Mouse (Mus musculus) embryonic facial prominence, embryonic 11.5 days (tissue): ENCODE measurements around the gene Atp1a1. TPM values are rescaled to one million over a fixed set of nuclear protein-coding genes. Genes with fewer than 3 reads are reported as not detected.

Experiments used
- ATAC-seq: fragments of 200-750 bp; cut with Nextera tagmentation; replicated peaks from 2 replicates; pipeline ENCODE4 v1.8.0; 2017; ENCODE audit warnings: low read depth; ENCODE audit not compliant: insufficient number of reproducible peaks, low FRiP score, low TSS enrichment
- DNase-seq: peaks from one replicate; pipeline ENCODE4 v3.0.0-alpha.2; 2015; ENCODE audit warnings: low spot score
- H3K27ac ChIP-seq: fragments of 300-500 bp; sonication (generic); replicated peaks from 2 replicates; pipeline ENCODE4 v1.5.1; 2014; ENCODE audit warnings: mild to moderate bottlenecking, low read depth, low read length, control low read depth
- H3K27me3 ChIP-seq: fragments of 300-500 bp; sonication (generic); 2 replicates; pipeline ENCODE4 v1.6.1; 2014; ENCODE audit warnings: mild to moderate bottlenecking, low read length, moderate library complexity, mixed read lengths; ENCODE audit not compliant: control insufficient read depth, insufficient read depth
- H3K36me3 ChIP-seq: fragments of 300-500 bp; sonication (generic); replicated peaks from 2 replicates; pipeline ENCODE4 v1.6.1; 2014; ENCODE audit warnings: low read depth, mild to moderate bottlenecking, low read length, moderate library complexity, mixed read lengths; ENCODE audit not compliant: control insufficient read depth, insufficient read depth
- H3K4me1 ChIP-seq: fragments of 300-500 bp; sonication (generic); 2 replicates; pipeline ENCODE4 v1.6.1; 2014; ENCODE audit warnings: low read length, mixed read lengths; ENCODE audit not compliant: control insufficient read depth, insufficient read depth
- H3K4me2 ChIP-seq: fragments of 300-500 bp; sonication (generic); 2 replicates; pipeline ENCODE4 v1.6.1; 2014; ENCODE audit warnings: low read depth, mild to moderate bottlenecking, control low read depth, low read length, moderate library complexity
- H3K4me3 ChIP-seq: fragments of 300-500 bp; sonication (generic); 2 replicates; pipeline ENCODE4 v1.5.1; 2014; ENCODE audit warnings: low read depth, low read length, control low read depth
- H3K9ac ChIP-seq: fragments of 300-500 bp; sonication (generic); replicated peaks from 2 replicates; pipeline ENCODE4 v1.6.1; 2014; ENCODE audit warnings: mild to moderate bottlenecking, control low read depth, low read length
- H3K9me3 ChIP-seq: fragments of 300-500 bp; sonication (generic); replicated peaks from 2 replicates; pipeline ENCODE4 v1.6.1; 2016; ENCODE audit warnings: mild to moderate bottlenecking, low read length, inconsistent platforms, mixed read lengths; ENCODE audit not compliant: control insufficient read depth
- WGBS: fragments of 180-500 bp; shearing (Covaris S2); extraction: QIAGEN DNeasy Blood & Tissue Kit; methylation state at CpG from one replicate; pipeline ENCODE4 v1.1.7; 2014; 5-methylcytosine and 5-hydroxymethylcytosine counted together
- polyA plus RNA-seq: library from polyadenylated mRNA; unstranded; fragments of >200 nt; fragmentation: Nextera tagmentation; extraction: Ambion mirVana; gene quantifications from 2 replicates; pipeline ENCODE4 v1.2.1, GENCODE M21; 2014

The Atp1a1 gene
- polyA plus RNA-seq, 1 experiment from 2014 or later: 87.9 TPM

DNA sequence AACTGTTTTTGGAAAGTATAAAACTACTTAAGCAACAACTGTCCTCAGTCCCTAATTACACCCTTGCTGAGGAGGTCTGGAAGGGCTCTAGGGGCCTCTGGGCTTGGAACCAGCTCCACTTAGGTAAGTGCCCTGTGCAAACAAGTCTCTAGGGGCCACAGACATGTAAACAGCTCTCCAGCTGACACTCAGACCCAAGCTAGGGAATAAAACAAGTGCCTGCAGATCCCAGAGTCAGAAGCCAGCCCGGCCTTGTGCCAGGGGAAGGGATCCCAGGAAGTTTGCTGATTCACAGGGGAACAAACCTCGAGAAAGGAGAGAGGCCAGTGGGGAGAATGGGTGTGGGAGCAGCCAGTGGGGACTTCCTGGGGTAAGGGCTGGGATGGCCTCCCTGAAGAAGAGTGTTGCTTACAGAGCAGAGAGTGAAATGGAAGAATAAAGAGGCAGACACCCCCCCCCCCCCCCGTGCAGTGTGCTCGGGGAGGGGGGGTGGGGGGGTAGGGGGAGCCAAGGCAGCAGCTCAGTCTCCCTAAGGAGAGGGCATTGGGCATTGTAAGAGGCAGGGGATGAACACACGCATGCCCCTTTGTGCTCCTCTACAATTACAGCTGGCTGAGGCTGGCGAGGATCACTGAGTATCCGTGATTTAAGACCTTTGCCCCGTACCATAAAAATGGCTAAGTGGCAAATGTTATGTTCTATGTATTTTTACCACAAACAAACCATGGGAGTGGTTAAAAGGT, 76.2 kb downstream of the Atp1a1 start:
- Histone ChIP-seq H3K4me1 (no peaks in the 10 kb centered on the region), H3K9ac (no peak overlapping the region), H3K27ac (no peak overlapping the region), H3K4me2 (no peak overlapping the region), H3K4me3 (no peak overlapping the region), H3K9me3 (no peaks in the 10 kb centered on the region), H3K27me3 (no peaks in the 10 kb centered on the region), H3K36me3 (no peaks in the 10 kb centered on the region)
- DNase-seq: no peak
- 34% methylated on average over 6 of the region's 8 CpGs for WGBS
- ATAC-seq: no peak

DNA sequence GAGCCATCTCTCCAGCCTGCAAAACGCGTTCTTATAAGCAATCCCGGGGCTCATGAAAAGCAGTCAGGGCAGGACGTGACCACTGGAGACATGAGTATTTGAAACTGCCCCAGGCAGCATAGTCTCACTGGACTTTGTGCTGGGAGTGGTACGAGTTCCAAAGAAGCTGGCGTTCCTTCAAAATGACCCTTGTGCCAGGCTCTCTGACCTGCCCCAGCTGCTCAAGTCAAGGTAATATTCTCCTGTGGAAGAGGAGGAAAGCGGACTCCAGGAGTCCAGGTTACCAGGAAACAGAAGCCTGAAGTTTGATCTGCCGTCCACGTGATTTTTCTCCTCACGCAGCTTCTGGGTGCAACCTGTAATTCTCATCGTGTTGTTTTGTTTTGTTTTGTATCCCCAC, 77.9 kb downstream of the Atp1a1 start:
- no peak overlapping the region for H3K4me3 ChIP-seq
- H3K9ac ChIP-seq: no peak overlapping the region
- H3K4me2 ChIP-seq: no peak overlapping the region
- ATAC-seq (no peak), DNase-seq (no peak)
- no peaks in the 10 kb centered on the region for H3K36me3 ChIP-seq
- H3K27me3 ChIP-seq: no peaks in the 10 kb centered on the region
- no peaks in the 10 kb centered on the region for H3K4me1 ChIP-seq
- 72% methylated on average over 11 of the region's 11 CpGs for WGBS
- no peaks in the 10 kb centered on the region for H3K9me3 ChIP-seq
- H3K27ac ChIP-seq: no peak overlapping the region

Other genes with a start within 250 kb of the Atp1a1 start
- 40.6 and 42.3 TPM in 2 replicates for gene Igsf3, start 227.6 kb downstream of the Atp1a1 start, polyA plus RNA-seq
- gene Mab21l3, start 244.3 kb upstream of the Atp1a1 start, polyA plus RNA-seq: 0.40 and 1.00 TPM in 2 replicates